Mouse (Mus musculus): Measurements from ENCODE around the gene Zfp57. TPM values are rescaled to one million over a fixed set of nuclear protein-coding genes. Genes with fewer than 3 reads are reported as not detected.
"Not testable (repeated sequence)": the region's sequence is repeated elsewhere in the genome, so short reads cannot be mapped to it uniquely, and the experiment has no call there.

The Zfp57 gene
- total and polyA plus RNA-seq, 2 experiments from 2014 or later, result 9.2 to 12.5 TPM

GRCm38 (mm10) chr17:37008161-37008560 lies 7.2 kb downstream of the Zfp57 start:
- no peak for DNase-seq (ENCODE audit: low spot score)
- Histone ChIP-seq H3K27ac (ENCODE audit: low read depth) (no peak overlapping the region), H3K9ac (replicated peaks; ENCODE audit: low read depth, low read length) (no peak overlapping the region), H3K4me1 (ENCODE audit: control insufficient read depth, insufficient read depth) (0 out of 2 replicates have a peak, but pooled peaks cover under 1% of the 10 kb centered on the region), H3K4me3 (ENCODE audit: low read depth, low read length) (no peak overlapping the region), H3K36me3 (replicated peaks; ENCODE audit: control insufficient read depth, insufficient read depth, low read length) (0 out of 2 replicates have a peak, but pooled peaks cover 5% of the 10 kb centered on the region), H3K9me3 (replicated peaks; ENCODE audit: control insufficient read depth, low read length) (no peaks in the 10 kb centered on the region), H3K4me2 (ENCODE audit: low read depth, low read length) (no peak overlapping the region), H3K27me3 (ENCODE audit: control insufficient read depth, insufficient read depth, low read length) (no peaks in the 10 kb centered on the region)
- no peak for ATAC-seq (ENCODE audit: insufficient read depth, low read depth)
- TF ChIP-seq EP300 (IDR thresholded peaks at IDR 0.05; ENCODE audit: low read depth), result no peak
- no peak for TF ChIP-seq CTCF (IDR thresholded peaks at IDR 0.05; ENCODE audit: low read depth)
- WGBS, result 81% methylated on average over 6 of the region's 6 CpGs

GRCm38 (mm10) chr17:37009460-37010042 lies 8.6 kb downstream of the Zfp57 start:
- 88% methylated on average over 17 of the region's 17 CpGs for WGBS

GRCm38 (mm10) chr17:37011719-37012118 lies 10.8 kb downstream of the Zfp57 start:
- H3K27ac ChIP-seq (ENCODE audit: low read depth), result no peak overlapping the region
- TF ChIP-seq CTCF (IDR thresholded peaks at IDR 0.05; ENCODE audit: low read depth) (no peak), EP300 (IDR thresholded peaks at IDR 0.05; ENCODE audit: low read depth) (no peak)
- H3K4me1 ChIP-seq (ENCODE audit: control insufficient read depth, insufficient read depth), result no peaks in the 10 kb centered on the region
- 84% methylated on average over 3 of the region's 3 CpGs for WGBS
- H3K4me3 ChIP-seq (ENCODE audit: low read depth, low read length), result no peak overlapping the region
- ATAC-seq (ENCODE audit: insufficient read depth, low read depth) (no peak), DNase-seq (ENCODE audit: low spot score) (no peak)
- H3K9ac ChIP-seq (replicated peaks; ENCODE audit: low read depth, low read length), result no peak overlapping the region
- 0 out of 2 replicates have a peak, but pooled peaks cover 5% of the 10 kb centered on the region for H3K36me3 ChIP-seq (replicated peaks; ENCODE audit: control insufficient read depth, insufficient read depth, low read length)
- H3K27me3 ChIP-seq (ENCODE audit: control insufficient read depth, insufficient read depth, low read length), result no peaks in the 10 kb centered on the region
- H3K9me3 ChIP-seq (replicated peaks; ENCODE audit: control insufficient read depth, low read length), result no peaks in the 10 kb centered on the region
- H3K4me2 ChIP-seq (ENCODE audit: low read depth, low read length), result no peak overlapping the region

More at GRCm38 (mm10) chr17:37009460-37010042, 8.6 kb downstream of the Zfp57 start:
- DNase-seq (ENCODE audit: low spot score), result no peak
- no peak for ATAC-seq (ENCODE audit: insufficient read depth, low read depth)
- no peak for TF ChIP-seq EP300 (IDR thresholded peaks at IDR 0.05; ENCODE audit: low read depth)
- Histone ChIP-seq H3K27me3 (ENCODE audit: control insufficient read depth, insufficient read depth, low read length) (no peaks in the 10 kb centered on the region), H3K4me2 (ENCODE audit: low read depth, low read length) (no peak overlapping the region), H3K4me1 (ENCODE audit: control insufficient read depth, insufficient read depth) (no peaks in the 10 kb centered on the region), H3K36me3 (replicated peaks; ENCODE audit: control insufficient read depth, insufficient read depth, low read length) (0 out of 2 replicates have a peak, but pooled peaks cover 5% of the 10 kb centered on the region), H3K9ac (replicated peaks; ENCODE audit: low read depth, low read length) (no peak overlapping the region), H3K27ac (ENCODE audit: low read depth) (no peak overlapping the region), H3K4me3 (ENCODE audit: low read depth, low read length) (no peak overlapping the region), H3K9me3 (replicated peaks; ENCODE audit: control insufficient read depth, low read length) (no peaks in the 10 kb centered on the region)

GRCm38 (mm10) chr17:37012141-37012540 lies 11.2 kb downstream of the Zfp57 start:
- H3K27ac ChIP-seq (ENCODE audit: low read depth), result no peak overlapping the region
- H3K4me1 ChIP-seq (ENCODE audit: control insufficient read depth, insufficient read depth), result no peaks in the 10 kb centered on the region
- 0 out of 2 replicates have a peak, but pooled peaks cover 3% of the 10 kb centered on the region for H3K36me3 ChIP-seq (replicated peaks; ENCODE audit: control insufficient read depth, insufficient read depth, low read length)
- no peak overlapping the region for H3K4me3 ChIP-seq (ENCODE audit: low read depth, low read length)
- no peak overlapping the region for H3K9ac ChIP-seq (replicated peaks; ENCODE audit: low read depth, low read length)
- WGBS, result 53% methylated on average over 5 of the region's 5 CpGs
- no peak overlapping the region for H3K4me2 ChIP-seq (ENCODE audit: low read depth, low read length)
- no peak for DNase-seq (ENCODE audit: low spot score)
- TF ChIP-seq EP300 (IDR thresholded peaks at IDR 0.05; ENCODE audit: low read depth), result no peak
- no peak for TF ChIP-seq CTCF (IDR thresholded peaks at IDR 0.05; ENCODE audit: low read depth)
- ATAC-seq (ENCODE audit: insufficient read depth, low read depth), result no peak
- no peaks in the 10 kb centered on the region for H3K9me3 ChIP-seq (replicated peaks; ENCODE audit: control insufficient read depth, low read length)
- H3K27me3 ChIP-seq (ENCODE audit: control insufficient read depth, insufficient read depth, low read length), result no peaks in the 10 kb centered on the region

- H3K27me3 ChIP-seq (ENCODE audit: control insufficient read depth, insufficient read depth, low read length), result no peaks in the 10 kb centered on the region
- H3K27ac ChIP-seq (ENCODE audit: low read depth), result no peak overlapping the region
- H3K4me1 ChIP-seq (ENCODE audit: control insufficient read depth, insufficient read depth), result no peaks in the 10 kb centered on the region
- H3K4me3 ChIP-seq (ENCODE audit: low read depth, low read length), result no peak overlapping the region
- H3K4me2 ChIP-seq (ENCODE audit: low read depth, low read length), result no peak overlapping the region
- DNase-seq (ENCODE audit: low spot score) (no peak), ATAC-seq (ENCODE audit: insufficient read depth, low read depth) (no peak)
- H3K36me3 ChIP-seq (replicated peaks; ENCODE audit: control insufficient read depth, insufficient read depth, low read length), result no peaks in the 10 kb centered on the region
- H3K9ac ChIP-seq (replicated peaks; ENCODE audit: low read depth, low read length), result no peak overlapping the region
- no peaks in the 10 kb centered on the region for H3K9me3 ChIP-seq (replicated peaks; ENCODE audit: control insufficient read depth, low read length)
- TF ChIP-seq EP300 (IDR thresholded peaks at IDR 0.05; ENCODE audit: low read depth) (no peak), CTCF (IDR thresholded peaks at IDR 0.05; ENCODE audit: low read depth) (no peak)
These were observed 15.4 kb downstream of the Zfp57 start for GRCm38 (mm10) chr17:37016333-37016732.

- WGBS, result 72% methylated on average over 3 of the region's 3 CpGs
These were observed 17.4 kb downstream of the Zfp57 start for GRCm38 (mm10) chr17:37018328-37018727.

GRCm38 (mm10) chr17:37019242-37019641 lies 18.3 kb downstream of the Zfp57 start:
- ATAC-seq (ENCODE audit: insufficient read depth, low read depth); H3K4me3 ChIP-seq (ENCODE audit: low read depth, low read length); H3K27ac ChIP-seq (ENCODE audit: low read depth); H3K4me2 ChIP-seq (ENCODE audit: low read depth, low read length); H3K9me3 ChIP-seq (replicated peaks; ENCODE audit: control insufficient read depth, low read length); H3K9ac ChIP-seq (replicated peaks; ENCODE audit: low read depth, low read length); H3K4me1 ChIP-seq (ENCODE audit: control insufficient read depth, insufficient read depth); H3K36me3 ChIP-seq (replicated peaks; ENCODE audit: control insufficient read depth, insufficient read depth, low read length); DNase-seq (ENCODE audit: low spot score); H3K27me3 ChIP-seq (ENCODE audit: control insufficient read depth, insufficient read depth, low read length): not testable (repeated sequence)
- WGBS, result 80% methylated on average over 5 of the region's 5 CpGs

More at GRCm38 (mm10) chr17:37018328-37018727, 17.4 kb downstream of the Zfp57 start:
- H3K4me1 ChIP-seq (ENCODE audit: control insufficient read depth, insufficient read depth), result no peaks in the 10 kb centered on the region
- no peak for DNase-seq (ENCODE audit: low spot score)
- no peak overlapping the region for H3K4me3 ChIP-seq (ENCODE audit: low read depth, low read length)
- no peak overlapping the region for H3K27ac ChIP-seq (ENCODE audit: low read depth)
- ATAC-seq (ENCODE audit: insufficient read depth, low read depth), result no peak
- H3K9me3 ChIP-seq (replicated peaks; ENCODE audit: control insufficient read depth, low read length), result no peaks in the 10 kb centered on the region
- no peaks in the 10 kb centered on the region for H3K27me3 ChIP-seq (ENCODE audit: control insufficient read depth, insufficient read depth, low read length)
- H3K9ac ChIP-seq (replicated peaks; ENCODE audit: low read depth, low read length), result no peak overlapping the region
- TF ChIP-seq EP300 (IDR thresholded peaks at IDR 0.05; ENCODE audit: low read depth), result no peak
- no peaks in the 10 kb centered on the region for H3K36me3 ChIP-seq (replicated peaks; ENCODE audit: control insufficient read depth, insufficient read depth, low read length)
- no peak overlapping the region for H3K4me2 ChIP-seq (ENCODE audit: low read depth, low read length)

All from heart, postnatal 0 days (tissue).